Mouse (Mus musculus) layer of hippocampus, postnatal 14 days (tissue): ENCODE measurements around the gene Tes. TPM values are rescaled to one million over a fixed set of nuclear protein-coding genes. Genes with fewer than 3 reads are reported as not detected.

Source experiments
- DNase-seq, 2 experiments: peaks; one replicate each; pipeline ENCODE4 v3.0.0; 2021 to 2022; ENCODE audit warnings: low spot score in 2 of 2, mixed read lengths in 1 of 2
- total RNA-seq, 2 experiments: library from RNA; stranded (reverse); gene quantifications; 2 replicates each; pipeline ENCODE4 v1.2.3; 2021

Gene Tes
- total RNA-seq, 2 experiments from 2014 or later: 2.8 TPM

DNA sequence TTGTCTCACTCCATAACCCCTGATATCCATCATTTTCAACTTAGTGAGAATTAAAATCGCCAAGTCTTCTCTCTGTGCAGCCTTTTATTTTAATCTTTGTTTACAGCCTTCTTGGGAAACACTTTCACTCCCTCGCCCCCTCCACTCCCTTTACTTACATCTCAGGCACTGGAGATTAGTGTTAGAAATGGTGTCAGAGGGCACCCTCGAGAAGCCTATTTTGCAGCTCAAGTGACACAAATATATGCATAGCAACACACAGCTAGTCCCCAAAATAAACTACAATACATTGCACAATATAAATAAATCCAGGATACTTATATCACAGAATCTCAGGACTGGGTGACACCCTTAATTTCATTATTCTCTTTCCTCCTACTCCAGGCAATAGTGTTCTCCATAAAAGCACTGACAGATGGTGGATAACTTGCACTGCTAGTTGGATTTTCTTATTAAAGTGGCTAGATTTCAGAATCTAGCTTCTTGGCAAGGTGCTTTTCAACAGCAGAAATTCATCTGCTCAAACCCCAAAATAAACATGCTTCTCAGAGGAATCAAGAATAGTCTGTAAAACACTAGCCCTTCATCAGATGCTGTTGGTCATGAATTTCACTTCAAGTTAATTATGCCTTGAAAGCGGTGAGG lies 86.2 kb downstream of the Tes start:
- peak in 1 of 2 experiments; percentile 29 for DNase-seq

DNA sequence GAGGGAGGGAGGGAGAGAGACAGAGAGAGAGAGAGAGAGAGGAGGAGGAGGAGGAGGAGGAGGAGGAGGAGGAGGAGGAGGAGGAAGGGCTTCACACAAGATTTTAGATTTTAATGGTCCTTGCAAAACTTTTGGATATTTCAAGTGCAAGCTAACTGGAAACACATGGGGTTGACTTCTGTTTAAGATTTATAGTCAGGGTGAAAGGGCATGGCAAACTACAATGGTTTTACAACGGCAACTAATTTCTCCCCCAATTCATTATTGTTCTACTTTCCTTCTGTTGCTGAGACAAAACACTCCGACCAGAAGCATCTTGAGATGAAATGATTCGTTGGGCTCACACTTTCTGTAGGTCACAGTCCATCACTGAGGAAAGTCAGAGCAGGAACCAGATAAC lies 87.6 kb downstream of the Tes start:
- DNase-seq: no peak

Other genes starting within 250 kb of the Tes start
- not detected for gene Tfec, start 166.7 kb upstream of the Tes start, total RNA-seq
- gene Cav2, start 216.0 kb downstream of the Tes start, total RNA-seq: 10 to 100 TPM; 23.6 to 26.0 TPM
- gene Cav1, start 241.2 kb downstream of the Tes start, total RNA-seq: 10 to 100 TPM; 28.7 to 42.9 TPM